Mouse (Mus musculus): ENCODE data around the gene Tuba8. TPM values are rescaled to one million over a fixed set of nuclear protein-coding genes. Genes with fewer than 3 reads are reported as not detected.
A peak's percentile ranks its signal among the peaks of the same experiment; 100 is the strongest.

The Tuba8 gene
- 0.20 and 0.30 TPM in 2 replicates for polyA plus RNA-seq (2012; rRNA removed)

GRCm38 (mm10) chr6:121210149-121210925, at the start of gene Tuba8:
Tuba8 (plus strand) TSS chr6:121210696.
- WGBS = 4% methylated on average over 30 of the region's 30 CpGs
- no peak for DNase-seq (ENCODE audit: low read depth, low spot score)

- 68% methylated on average over 12 of the region's 12 CpGs for WGBS
- no peak for DNase-seq (ENCODE audit: low read depth, low spot score)
Observed at GRCm38 (mm10) chr6:121162616-121163015, 47.9 kb upstream of the Tuba8 start.

- WGBS = 20% methylated on average over 10 of the region's 10 CpGs
- no peak for DNase-seq (ENCODE audit: low read depth, low spot score)
Observed at GRCm38 (mm10) chr6:121166098-121166552, 44.4 kb upstream of the Tuba8 start.

GRCm38 (mm10) chr6:121167381-121167975, 43.0 kb upstream of the Tuba8 start:
- 89% methylated on average over 7 of the region's 7 CpGs for WGBS
- DNase-seq (ENCODE audit: low read depth, low spot score) = no peak

- WGBS = 39% methylated on average over 6 of the region's 6 CpGs
- no peak for DNase-seq (ENCODE audit: low read depth, low spot score)
Observed at GRCm38 (mm10) chr6:121171102-121171501, 39.4 kb upstream of the Tuba8 start.

- no peak for DNase-seq (ENCODE audit: low read depth, low spot score)
- WGBS = 52% methylated on average over 5 of the region's 5 CpGs
Observed at GRCm38 (mm10) chr6:121173471-121173870, 37.0 kb upstream of the Tuba8 start.

DNA sequence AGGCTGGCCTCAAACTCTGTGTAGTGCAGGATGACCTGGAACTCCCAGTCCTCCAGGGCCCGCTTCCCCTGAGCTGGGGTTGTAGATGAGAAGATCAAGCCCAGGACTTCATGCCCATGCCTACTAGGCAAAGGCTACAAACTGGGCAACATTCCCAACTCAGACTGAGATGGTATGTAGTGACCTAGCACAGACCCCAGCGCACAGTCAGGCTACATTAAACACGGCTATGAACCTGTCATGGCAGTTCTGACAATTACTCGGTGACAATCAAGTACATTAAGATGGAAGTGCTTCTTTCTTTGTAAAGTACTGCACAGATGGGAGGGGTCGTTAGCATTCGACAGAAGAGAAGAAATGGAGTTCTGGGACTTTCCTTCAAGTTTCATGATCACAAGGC, 35.7 kb upstream of the Tuba8 start:
- no peak for DNase-seq (ENCODE audit: low read depth, low spot score)
- 95% methylated on average over 6 of the region's 6 CpGs for WGBS

DNA sequence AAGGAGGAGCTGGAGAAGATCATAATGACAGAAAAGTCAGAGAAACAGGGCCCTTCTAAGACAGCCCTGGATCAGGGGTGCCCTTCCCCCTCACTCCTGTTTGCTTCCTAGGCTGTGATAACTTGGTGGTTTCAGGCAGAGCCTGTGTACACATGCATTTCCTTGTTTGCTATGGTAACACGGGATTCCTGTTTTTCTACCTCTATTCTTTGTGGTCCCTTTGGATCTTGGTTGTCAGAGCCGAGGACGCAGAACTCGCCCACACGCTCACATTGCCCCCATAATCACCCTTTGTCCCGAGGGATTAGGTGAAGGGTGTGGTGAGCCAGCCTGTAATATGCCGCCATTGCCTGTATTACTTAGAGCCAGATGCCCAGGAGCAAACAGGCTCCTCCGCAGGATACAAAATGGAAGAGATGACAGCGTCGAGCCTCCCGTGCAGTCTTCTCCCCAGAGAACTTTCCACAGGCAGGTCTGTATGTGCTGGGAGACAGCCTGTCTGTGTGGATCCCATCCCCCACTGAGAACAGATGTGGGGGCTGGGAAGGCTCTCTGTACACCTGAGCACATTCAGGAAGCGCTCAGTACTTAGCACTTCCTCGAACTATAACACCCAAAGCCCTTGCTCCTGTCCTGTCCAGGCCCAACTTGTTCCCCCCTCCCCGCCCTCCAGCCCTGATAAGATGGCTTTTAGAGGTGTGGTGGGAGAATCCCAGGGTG, 34.3 kb upstream of the Tuba8 start:
- WGBS = 27% methylated on average over 14 of the region's 14 CpGs
- DNase-seq (ENCODE audit: low read depth, low spot score) = no peak

- DNase-seq (ENCODE audit: low read depth, low spot score) = no peak
- 31% methylated on average over 4 of the region's 4 CpGs for WGBS
Observed at GRCm38 (mm10) chr6:121176731-121177098, 33.8 kb upstream of the Tuba8 start.

- DNase-seq (ENCODE audit: low read depth, low spot score) = peak; percentile 85
- 31% methylated on average over 7 of the region's 7 CpGs for WGBS
Observed at GRCm38 (mm10) chr6:121177118-121177708, 33.3 kb upstream of the Tuba8 start.

GRCm38 (mm10) chr6:121178700-121179358, 31.7 kb upstream of the Tuba8 start:
- no peak for DNase-seq (ENCODE audit: low read depth, low spot score)
- WGBS = 55% methylated on average over 7 of the region's 7 CpGs

DNA sequence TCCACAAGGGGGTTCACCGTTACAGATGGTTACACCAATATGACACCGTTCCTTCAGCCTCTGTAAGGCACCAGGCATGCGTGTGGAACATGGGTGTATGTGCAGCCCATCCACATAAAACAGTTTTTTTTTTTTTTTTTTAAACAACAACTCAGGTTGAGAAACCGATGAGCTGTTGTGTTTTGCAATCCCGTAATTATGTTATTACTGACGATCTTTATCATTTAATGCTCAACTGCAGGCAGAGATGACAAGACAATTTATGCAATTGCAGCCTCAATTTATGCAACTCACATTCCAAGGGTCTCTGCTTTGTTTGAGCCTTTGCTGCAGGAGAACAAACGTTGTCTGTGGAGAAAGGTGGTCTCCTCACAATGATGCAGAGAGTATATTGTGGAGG, 30.6 kb upstream of the Tuba8 start:
- 63% methylated on average over 7 of the region's 7 CpGs for WGBS
- DNase-seq (ENCODE audit: low read depth, low spot score) = no peak

- DNase-seq (ENCODE audit: low read depth, low spot score) = peak; percentile 84
- 1% methylated on average over 32 of the region's 32 CpGs for WGBS
Observed at GRCm38 (mm10) chr6:121183414-121184173, 26.9 kb upstream of the Tuba8 start, which contains the start of gene Pex26. Pex26 (plus strand) TSS chr6:121183667.

GRCm38 (mm10) chr6:121184198-121185140, 26.0 kb upstream of the Tuba8 start:
- DNase-seq (ENCODE audit: low read depth, low spot score) = peak; percentile 53
- WGBS = 2% methylated on average over 35 of the region's 35 CpGs

DNA sequence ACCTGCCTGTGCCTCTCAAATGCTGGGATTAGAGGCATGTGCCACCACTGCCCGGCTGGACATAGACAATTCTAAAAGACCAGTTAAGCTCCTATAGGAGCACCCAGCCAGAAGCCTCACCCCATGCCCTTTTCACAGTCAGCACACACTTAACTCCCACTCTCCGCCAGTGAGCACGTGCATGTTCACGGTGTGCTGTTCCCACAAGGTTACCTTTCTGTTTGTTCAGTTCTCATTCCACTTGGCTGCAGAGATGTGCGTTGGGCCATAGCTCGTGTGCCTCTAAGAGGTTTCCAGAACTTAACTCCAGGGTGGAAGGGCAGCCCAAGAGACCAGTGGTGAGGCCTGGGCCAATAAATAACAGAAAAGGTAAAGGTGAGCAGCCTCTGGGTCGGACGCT, 25.3 kb upstream of the Tuba8 start:
- WGBS = 44% methylated on average over 8 of the region's 8 CpGs
- no peak for DNase-seq (ENCODE audit: low read depth, low spot score)

DNA sequence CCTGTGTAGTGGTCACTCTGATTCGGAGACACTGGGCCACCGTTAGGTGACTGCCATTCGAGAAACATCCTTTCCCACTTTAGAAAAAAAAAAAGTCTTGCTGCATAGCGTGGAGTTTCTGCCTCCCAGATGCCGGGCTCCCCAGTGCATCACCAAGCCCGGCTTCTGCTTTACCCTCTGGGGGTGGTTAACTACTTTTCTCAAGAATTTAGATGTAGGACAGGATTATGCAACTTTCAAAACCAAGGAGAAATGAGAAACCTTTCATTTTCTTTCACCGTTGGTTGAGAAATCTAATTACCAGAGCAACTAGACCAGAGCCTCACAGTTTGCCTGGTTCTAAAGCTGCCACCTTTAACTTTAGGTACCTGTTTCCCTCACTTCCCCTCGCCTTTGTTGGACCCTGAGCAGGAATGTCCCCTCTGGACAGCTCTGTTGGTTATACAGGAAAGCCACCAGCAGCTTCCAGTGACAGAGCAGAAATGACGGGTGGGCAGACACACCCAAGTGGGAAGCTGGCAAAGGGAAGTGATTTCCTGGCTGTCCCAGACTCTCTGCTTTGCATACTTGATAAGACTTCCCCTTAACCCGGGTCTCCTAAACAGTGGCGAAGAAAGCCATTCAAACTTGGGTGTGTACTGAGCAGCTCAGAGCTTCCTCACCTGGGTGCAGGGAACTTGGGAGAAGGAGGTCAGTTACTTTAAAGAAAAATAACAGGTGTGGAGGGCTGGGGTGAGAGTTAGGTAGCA, 19.1 kb upstream of the Tuba8 start:
- no peak for DNase-seq (ENCODE audit: low read depth, low spot score)
- 67% methylated on average over 11 of the region's 11 CpGs for WGBS

Data from large intestine, adult 2 months (tissue).